Mouse (Mus musculus) ES-E14 (cell line): ENCODE results near the gene U2af1.

ENCODE experiments used
- CHD2 ChIP-seq: IDR thresholded peaks from 2 replicates; pipeline ENCODE4 v1.6.1; 2014; ENCODE audit warnings: mild to moderate bottlenecking, low read depth, low read length, inconsistent platforms
- HCFC1 ChIP-seq: IDR thresholded peaks from 2 replicates; pipeline ENCODE4 v1.6.1; 2012; ENCODE audit warnings: low read length, inconsistent platforms, borderline replicate concordance; ENCODE audit not compliant: insufficient read depth
- MAFK ChIP-seq: IDR thresholded peaks from 2 replicates; pipeline ENCODE4 v1.6.1; 2014; ENCODE audit warnings: mild to moderate bottlenecking, low read depth, low read length, inconsistent platforms; ENCODE audit not compliant: insufficient read depth
- ZC3H11A ChIP-seq: IDR thresholded peaks from 2 replicates; pipeline ENCODE4 v1.6.1; 2012; ENCODE audit warnings: low read depth, mild to moderate bottlenecking, inconsistent platforms, low read length, borderline replicate concordance
- ZNF384 ChIP-seq: IDR thresholded peaks from 2 replicates; pipeline ENCODE4 v1.6.1; 2012; ENCODE audit warnings: low read depth, low read length, inconsistent platforms

GRCm38 (mm10) chr17:31658468-31659185, at the start of gene U2af1:
- no peak for TF ChIP-seq CHD2
- TF ChIP-seq ZC3H11A = no peak
- no peak for TF ChIP-seq ZNF384
- TF ChIP-seq MAFK = no peak
- TF ChIP-seq HCFC1 = peak; percentile 79
